Mouse (Mus musculus): ENCODE measurements around the gene Wnt8b.

- TF ChIP-seq CTCF (IDR thresholded peaks at IDR 0.05; ENCODE audit: insufficient read depth, low read length) (no peak), POLR2A (IDR thresholded peaks at IDR 0.05; ENCODE audit: borderline replicate concordance, extremely low read depth, low read depth, low read length) (no peak)
Observed at GRCm38 (mm10) chr19:44512601-44513000, 19.3 kb downstream of the Wnt8b start.

All from lung, adult 2 months (tissue).